Mouse (Mus musculus): Measurements from ENCODE around the gene Atf3. TPM values are rescaled to one million over a fixed set of nuclear protein-coding genes. Genes with fewer than 3 reads are reported as not detected.
"Not testable (repeated sequence)": the region's sequence is repeated elsewhere in the genome, so short reads cannot be mapped to it uniquely, and the experiment has no call there.

Gene Atf3
- polyA plus RNA-seq, 1 experiment from 2014 or later: 2.3 TPM

GRCm38 (mm10) chr1:191172487-191172886 lies 45.4 kb downstream of the Atf3 start:
- WGBS (ENCODE audit: insufficient replicate concordance): 13% methylated on average over 6 of the region's 6 CpGs
- Histone ChIP-seq H3K4me3 (no peak overlapping the region), H3K4me2 (no peak overlapping the region), H3K9ac (no peak overlapping the region), H3K27me3 (replicated peaks) (peaks cover 25% of the 10 kb centered on the region; the same call in 1 of the 2 replicates), H3K4me1 (no peaks in the 10 kb centered on the region), H3K9me3 (replicated peaks) (no peaks in the 10 kb centered on the region), H3K36me3 (no peaks in the 10 kb centered on the region), H3K27ac (no peak overlapping the region)
- ATAC-seq: no peak

GRCm38 (mm10) chr1:191170444-191170843 lies 47.4 kb downstream of the Atf3 start:
- no peak overlapping the region for H3K4me2 ChIP-seq
- H3K9me3 ChIP-seq (replicated peaks): no peaks in the 10 kb centered on the region
- ATAC-seq: no peak
- no peak overlapping the region for H3K27ac ChIP-seq
- H3K4me1 ChIP-seq: no peaks in the 10 kb centered on the region
- 42% methylated on average over 2 of the region's 2 CpGs for WGBS (ENCODE audit: insufficient replicate concordance)
- peaks cover 7% of the 10 kb centered on the region; the same call in 1 of the 2 replicates for H3K27me3 ChIP-seq (replicated peaks)
- H3K4me3 ChIP-seq: no peak overlapping the region
- no peaks in the 10 kb centered on the region for H3K36me3 ChIP-seq
- no peak overlapping the region for H3K9ac ChIP-seq

- no peak overlapping the region for H3K4me2 ChIP-seq
- no peak overlapping the region for H3K27ac ChIP-seq
- H3K4me3 ChIP-seq: no peak overlapping the region
- H3K27me3 ChIP-seq (replicated peaks): no peaks in the 10 kb centered on the region
- no peaks in the 10 kb centered on the region for H3K9me3 ChIP-seq (replicated peaks)
- 55% methylated on average over 4 of the region's 4 CpGs for WGBS (ENCODE audit: insufficient replicate concordance)
- H3K36me3 ChIP-seq: no peaks in the 10 kb centered on the region
- no peak for ATAC-seq
- H3K9ac ChIP-seq: no peak overlapping the region
- H3K4me1 ChIP-seq: no peaks in the 10 kb centered on the region
Measured at GRCm38 (mm10) chr1:191166189-191166588, 51.6 kb downstream of the Atf3 start.

GRCm38 (mm10) chr1:191164717-191165116 lies 53.1 kb downstream of the Atf3 start, which contains the start of gene Fam71a:
Fam71a (minus strand) TSS chr1:191164817.
- WGBS (ENCODE audit: insufficient replicate concordance): 62% methylated on average over 3 of the region's 3 CpGs
- no peak for ATAC-seq
- Histone ChIP-seq H3K9ac (no peak within 1 kb of the TSS), H3K27me3 (replicated peaks) (no peaks in the 10 kb centered on the region), H3K27ac (no peak within 1 kb of the TSS), H3K36me3 (no peaks in the 10 kb centered on the region), H3K9me3 (replicated peaks) (no peaks in the 10 kb centered on the region), H3K4me3 (no peak within 1 kb of the TSS), H3K4me1 (no peaks in the 10 kb centered on the region), H3K4me2 (no peak within 1 kb of the TSS)

- H3K9me3 ChIP-seq (replicated peaks): peaks cover 12% of the 10 kb centered on the region; the same call in 1 of the 2 replicates
- no peak overlapping the region; the same call in 1 of the 2 replicates for H3K27ac ChIP-seq
- H3K4me2 ChIP-seq: no peak overlapping the region
- no peaks in the 10 kb centered on the region for H3K4me1 ChIP-seq
- no peak for ATAC-seq
- H3K4me3 ChIP-seq: no peak overlapping the region
- 0 out of 2 replicates have a peak, but pooled peaks cover 4% of the 10 kb centered on the region for H3K27me3 ChIP-seq (replicated peaks)
- H3K36me3 ChIP-seq: no peaks in the 10 kb centered on the region
- 17% methylated on average over 3 of the region's 3 CpGs for whole genome bisulfite sequencing (ENCODE audit: insufficient replicate concordance)
- no peak overlapping the region for H3K9ac ChIP-seq
Measured at GRCm38 (mm10) chr1:191154314-191154713, 63.5 kb downstream of the Atf3 start.

- no peaks in the 10 kb centered on the region for H3K4me1 ChIP-seq
- no peak overlapping the region for H3K4me3 ChIP-seq
- WGBS (ENCODE audit: insufficient replicate concordance): 16% methylated on average over 4 of the region's 4 CpGs
- ATAC-seq: no peak
- H3K4me2 ChIP-seq: no peak overlapping the region
- no peaks in the 10 kb centered on the region for H3K36me3 ChIP-seq
- peaks cover 12% of the 10 kb centered on the region; the same call in 1 of the 2 replicates for H3K9me3 ChIP-seq (replicated peaks)
- 0 out of 2 replicates have a peak, but pooled peaks cover 4% of the 10 kb centered on the region for H3K27me3 ChIP-seq (replicated peaks)
- H3K9ac ChIP-seq: no peak overlapping the region
- H3K27ac ChIP-seq: no peak overlapping the region
Measured at GRCm38 (mm10) chr1:191153052-191153451, 64.8 kb downstream of the Atf3 start.

- Histone ChIP-seq H3K9ac (no peak overlapping the region), H3K4me1 (no peaks in the 10 kb centered on the region), H3K4me3 (no peak overlapping the region), H3K27ac (0 out of 2 replicates have a peak overlapping the region, but pooled peaks have one; percentile 15), H3K36me3 (no peaks in the 10 kb centered on the region), H3K4me2 (no peak overlapping the region), H3K27me3 (replicated peaks) (0 out of 2 replicates have a peak, but pooled peaks cover 4% of the 10 kb centered on the region), H3K9me3 (replicated peaks) (peaks cover 2% of the 10 kb centered on the region; the same call in 1 of the 2 replicates)
- ATAC-seq: no peak
- WGBS (ENCODE audit: insufficient replicate concordance): 38% methylated on average over 8 of the region's 8 CpGs
Measured at GRCm38 (mm10) chr1:191150924-191151605, 66.8 kb downstream of the Atf3 start.

GRCm38 (mm10) chr1:191149489-191149888 lies 68.3 kb downstream of the Atf3 start:
- H3K9me3 ChIP-seq (replicated peaks); H3K27me3 ChIP-seq (replicated peaks); H3K9ac ChIP-seq; H3K4me3 ChIP-seq; H3K27ac ChIP-seq; H3K4me2 ChIP-seq; ATAC-seq; H3K4me1 ChIP-seq; H3K36me3 ChIP-seq: not testable (repeated sequence)
- 64% methylated on average over 5 of the region's 5 CpGs for WGBS (ENCODE audit: insufficient replicate concordance)

GRCm38 (mm10) chr1:191140983-191141382 lies 76.9 kb downstream of the Atf3 start:
- Histone ChIP-seq H3K9me3 (replicated peaks) (no peaks in the 10 kb centered on the region), H3K9ac (no peak overlapping the region), H3K4me1 (peaks cover 14% of the 10 kb centered on the region), H3K36me3 (no peaks in the 10 kb centered on the region), H3K27ac (no peak overlapping the region), H3K27me3 (replicated peaks) (peaks cover 9% of the 10 kb centered on the region), H3K4me2 (no peak overlapping the region), H3K4me3 (no peak overlapping the region)
- 52% methylated on average over 8 of the region's 8 CpGs for whole genome bisulfite sequencing (ENCODE audit: insufficient replicate concordance)
- ATAC-seq: no peak

GRCm38 (mm10) chr1:191138874-191139495 lies 78.9 kb downstream of the Atf3 start:
- ATAC-seq: no peak
- no peaks in the 10 kb centered on the region for H3K36me3 ChIP-seq
- no peak overlapping the region for H3K9ac ChIP-seq
- H3K4me2 ChIP-seq: peak overlapping the region; percentile 16; the same call in 1 of the 2 replicates
- 19% methylated on average over 7 of the region's 7 CpGs for WGBS (ENCODE audit: insufficient replicate concordance)
- H3K27me3 ChIP-seq (replicated peaks): peaks cover 15% of the 10 kb centered on the region
- H3K27ac ChIP-seq: no peak overlapping the region
- H3K4me3 ChIP-seq: no peak overlapping the region
- peaks cover 14% of the 10 kb centered on the region for H3K4me1 ChIP-seq
- H3K9me3 ChIP-seq (replicated peaks): no peaks in the 10 kb centered on the region

GRCm38 (mm10) chr1:191138436-191138835 lies 79.4 kb downstream of the Atf3 start:
- Histone ChIP-seq H3K4me2 (0 out of 2 replicates have a peak overlapping the region, but pooled peaks have one; percentile 16), H3K27ac (no peak overlapping the region)
- WGBS (ENCODE audit: insufficient replicate concordance): 64% methylated on average over 4 of the region's 4 CpGs

GRCm38 (mm10) chr1:191135406-191135805 lies 82.4 kb downstream of the Atf3 start:
- 49% methylated on average over 4 of the region's 4 CpGs for WGBS (ENCODE audit: insufficient replicate concordance)
- Histone ChIP-seq H3K4me2 (no peak overlapping the region), H3K27ac (no peak overlapping the region), H3K36me3 (no peaks in the 10 kb centered on the region), H3K4me3 (no peak overlapping the region), H3K27me3 (replicated peaks) (peaks cover 10% of the 10 kb centered on the region), H3K9ac (no peak overlapping the region), H3K4me1 (peaks cover 33% of the 10 kb centered on the region), H3K9me3 (replicated peaks) (no peaks in the 10 kb centered on the region)
- no peak for ATAC-seq

More at GRCm38 (mm10) chr1:191138436-191138835, 79.4 kb downstream of the Atf3 start:
- Histone ChIP-seq H3K9ac (no peak overlapping the region), H3K36me3 (no peaks in the 10 kb centered on the region), H3K9me3 (replicated peaks) (no peaks in the 10 kb centered on the region), H3K4me3 (no peak overlapping the region), H3K27me3 (replicated peaks) (peaks cover 15% of the 10 kb centered on the region), H3K4me1 (peaks cover 15% of the 10 kb centered on the region)
- no peak for ATAC-seq

Data from liver, embryonic 12.5 days (tissue).